Mouse (Mus musculus) liver, postnatal 0 days (tissue): ENCODE results near the gene Dnm3.

ENCODE experiments used
- CTCF ChIP-seq: sonication (generic); IDR thresholded peaks from 2 replicates; pipeline ENCODE4 v1.5.1; 2016; ENCODE audit warnings: antibody characterized with exemption, low read depth
- EP300 ChIP-seq: IDR thresholded peaks from 2 replicates; pipeline ENCODE4 v1.6.1; 2016; ENCODE audit warnings: antibody characterized with exemption, low read depth, mild to moderate bottlenecking

GRCm38 (mm10) chr1:162476531-162477080 is 1.2 kb downstream of the Dnm3 start:
- TF ChIP-seq CTCF (no peak), EP300 (no peak)
